Mouse (Mus musculus) heart, embryonic 13.5 days (tissue): ENCODE measurements around the gene Zfp46. TPM values are rescaled to one million over a fixed set of nuclear protein-coding genes. Genes with fewer than 3 reads are reported as not detected.

Experiments
- ATAC-seq: fragments of 200-750 bp; cut with Nextera tagmentation; 2 replicates; pipeline ENCODE4 v1.8.0; 2017; ENCODE audit warnings: moderate TSS enrichment; ENCODE audit not compliant: insufficient number of reproducible peaks, low FRiP score, low TSS enrichment; ENCODE audit errors: extremely low read depth
- H3K27ac ChIP-seq: fragments of 300-500 bp; sonication (generic); replicated peaks from 2 replicates; pipeline ENCODE4 v1.5.1; 2015; ENCODE audit warnings: moderate library complexity, mild to moderate bottlenecking, inconsistent platforms
- H3K27me3 ChIP-seq: fragments of 300-500 bp; sonication (generic); replicated peaks from 2 replicates; pipeline ENCODE4 v1.6.1; 2015; ENCODE audit warnings: mild to moderate bottlenecking, inconsistent platforms
- H3K36me3 ChIP-seq: fragments of 300-500 bp; sonication (generic); 2 replicates; pipeline ENCODE4 v1.6.1; 2015; ENCODE audit warnings: mild to moderate bottlenecking, inconsistent platforms
- H3K4me1 ChIP-seq: fragments of 300-500 bp; sonication (generic); 2 replicates; pipeline ENCODE4 v1.6.1; 2015; ENCODE audit warnings: inconsistent platforms
- H3K4me2 ChIP-seq: fragments of 300-500 bp; sonication (generic); 2 replicates; pipeline ENCODE4 v1.6.1; 2015; ENCODE audit warnings: inconsistent platforms, mild to moderate bottlenecking, moderate library complexity
- H3K4me3 ChIP-seq: fragments of 300-500 bp; sonication (generic); 2 replicates; pipeline ENCODE4 v1.5.1; 2015; ENCODE audit warnings: moderate library complexity, mild to moderate bottlenecking, inconsistent platforms
- H3K9ac ChIP-seq: fragments of 300-500 bp; sonication (generic); 2 replicates; pipeline ENCODE4 v1.6.1; 2015; ENCODE audit warnings: inconsistent platforms, mild to moderate bottlenecking, moderate library complexity
- H3K9me3 ChIP-seq: fragments of 300-500 bp; sonication (generic); 2 replicates; pipeline ENCODE4 v1.6.1; 2016; ENCODE audit warnings: inconsistent platforms
- WGBS: fragments of 180-500 bp; shearing (Covaris S2); methylation state at CpG from one replicate; pipeline ENCODE4 v1.1.7; 2015; ENCODE audit warnings: mixed read lengths; 5-methylcytosine and 5-hydroxymethylcytosine counted together
- polyA plus RNA-seq: library from polyadenylated mRNA; unstranded; fragments of >200 nt; fragmentation: Nextera tagmentation; extraction: Ambion mirVana; gene quantifications from 2 replicates; pipeline ENCODE4 v1.2.1, GENCODE M21; 2015

The Zfp46 gene
- polyA plus RNA-seq, 1 experiment from 2014 or later, result 18.3 TPM

- H3K9me3 ChIP-seq, result no peaks in the 10 kb centered on the region
- WGBS, result under 1% methylated on average over 68 of the region's 81 CpGs
- H3K4me2 ChIP-seq, result peak overlapping the region; percentile 85
- peak overlapping the region; percentile 96 for H3K4me3 ChIP-seq
- H3K27ac ChIP-seq, result peak overlapping the region; percentile 95
- H3K36me3 ChIP-seq, result peaks cover 1% of the 10 kb centered on the region
- H3K27me3 ChIP-seq, result 0 out of 2 replicates have a peak, but pooled peaks cover 7% of the 10 kb centered on the region
- peaks cover 43% of the 10 kb centered on the region for H3K4me1 ChIP-seq
- H3K9ac ChIP-seq, result peak overlapping the region; percentile 99
- ATAC-seq, result peak; percentile 53
Observed at GRCm38 (mm10) chr4:136311042-136311999, 26.8 kb downstream of the Zfp46 start.

- Histone ChIP-seq H3K4me1 (peaks cover 43% of the 10 kb centered on the region), H3K4me2 (peak overlapping the region; percentile 85), H3K9me3 (no peaks in the 10 kb centered on the region), H3K27me3 (0 out of 2 replicates have a peak, but pooled peaks cover under 1% of the 10 kb centered on the region), H3K4me3 (peak overlapping the region; percentile 96), H3K36me3 (peaks cover 14% of the 10 kb centered on the region), H3K9ac (peak overlapping the region; percentile 99), H3K27ac (0 out of 2 replicates have a peak overlapping the region, but pooled peaks have one; percentile 12)
- no peak for ATAC-seq
- WGBS, result 14% methylated on average over 4 of the region's 4 CpGs
Observed at GRCm38 (mm10) chr4:136312616-136313015, 28.1 kb downstream of the Zfp46 start.

GRCm38 (mm10) chr4:136317667-136318066 is 33.2 kb downstream of the Zfp46 start:
- ATAC-seq, result no peak
- H3K9me3 ChIP-seq, result no peaks in the 10 kb centered on the region
- no peak overlapping the region for H3K4me3 ChIP-seq
- H3K36me3 ChIP-seq, result peaks cover 63% of the 10 kb centered on the region
- no peaks in the 10 kb centered on the region for H3K27me3 ChIP-seq
- H3K9ac ChIP-seq, result no peak overlapping the region
- no peak overlapping the region for H3K4me2 ChIP-seq
- peaks cover 26% of the 10 kb centered on the region for H3K4me1 ChIP-seq
- H3K27ac ChIP-seq, result no peak overlapping the region
- 96% methylated on average over 4 of the region's 4 CpGs for WGBS

GRCm38 (mm10) chr4:136320016-136320415 is 35.5 kb downstream of the Zfp46 start:
- Histone ChIP-seq H3K36me3 (peaks cover 85% of the 10 kb centered on the region), H3K4me2 (no peak overlapping the region)
- WGBS, result 69% methylated on average over 4 of the region's 4 CpGs

GRCm38 (mm10) chr4:136324226-136324625 is 39.7 kb downstream of the Zfp46 start:
- no peak overlapping the region for H3K4me2 ChIP-seq
- no peak overlapping the region for H3K9ac ChIP-seq
- peaks cover 83% of the 10 kb centered on the region for H3K36me3 ChIP-seq
- H3K27ac ChIP-seq, result 0 out of 2 replicates have a peak overlapping the region, but pooled peaks have one; percentile 12
- no peak overlapping the region for H3K4me3 ChIP-seq
- WGBS, result 59% methylated on average over 2 of the region's 2 CpGs
- no peaks in the 10 kb centered on the region for H3K27me3 ChIP-seq
- no peak for ATAC-seq
- H3K4me1 ChIP-seq, result peaks cover 14% of the 10 kb centered on the region
- no peaks in the 10 kb centered on the region for H3K9me3 ChIP-seq

More at GRCm38 (mm10) chr4:136320016-136320415, 35.5 kb downstream of the Zfp46 start:
- ATAC-seq, result no peak
- Histone ChIP-seq H3K27ac (no peak overlapping the region), H3K4me3 (no peak overlapping the region), H3K27me3 (no peaks in the 10 kb centered on the region), H3K9me3 (no peaks in the 10 kb centered on the region), H3K4me1 (peaks cover 9% of the 10 kb centered on the region), H3K9ac (no peak overlapping the region)

- Histone ChIP-seq H3K4me2 (no peak overlapping the region), H3K4me1 (peaks cover 14% of the 10 kb centered on the region), H3K27me3 (no peaks in the 10 kb centered on the region), H3K27ac (0 out of 2 replicates have a peak overlapping the region, but pooled peaks have one; percentile 1), H3K9ac (no peak overlapping the region), H3K9me3 (no peaks in the 10 kb centered on the region), H3K4me3 (no peak overlapping the region), H3K36me3 (peaks cover 79% of the 10 kb centered on the region)
- 64% methylated on average over 5 of the region's 5 CpGs for WGBS
- no peak for ATAC-seq
Observed at GRCm38 (mm10) chr4:136327238-136327637, 42.8 kb downstream of the Zfp46 start.

- H3K9me3 ChIP-seq, result no peaks in the 10 kb centered on the region
- no peak overlapping the region for H3K4me3 ChIP-seq
- H3K4me1 ChIP-seq, result peaks cover 20% of the 10 kb centered on the region
- no peak for ATAC-seq
- no peak overlapping the region for H3K27ac ChIP-seq
- H3K36me3 ChIP-seq, result peaks cover 79% of the 10 kb centered on the region
- no peak overlapping the region for H3K9ac ChIP-seq
- no peak overlapping the region for H3K4me2 ChIP-seq
- H3K27me3 ChIP-seq, result no peaks in the 10 kb centered on the region
Observed at GRCm38 (mm10) chr4:136328115-136328514, 43.6 kb downstream of the Zfp46 start.

GRCm38 (mm10) chr4:136331709-136332108 is 47.2 kb downstream of the Zfp46 start:
- Histone ChIP-seq H3K4me2 (no peak overlapping the region), H3K27me3 (no peaks in the 10 kb centered on the region), H3K9ac (no peak overlapping the region), H3K27ac (no peak overlapping the region), H3K9me3 (no peaks in the 10 kb centered on the region), H3K36me3 (peaks cover 75% of the 10 kb centered on the region), H3K4me3 (no peak overlapping the region), H3K4me1 (peaks cover 39% of the 10 kb centered on the region)
- ATAC-seq, result no peak
- WGBS, result 87% methylated on average over 3 of the region's 3 CpGs

- no peak for ATAC-seq
- Histone ChIP-seq H3K4me1 (peaks cover 42% of the 10 kb centered on the region), H3K36me3 (peaks cover 75% of the 10 kb centered on the region), H3K9me3 (no peaks in the 10 kb centered on the region), H3K27ac (peak overlapping the region; percentile 48; the same call in 1 of the 2 replicates), H3K4me2 (no peak overlapping the region), H3K27me3 (no peaks in the 10 kb centered on the region), H3K4me3 (no peak overlapping the region), H3K9ac (no peak overlapping the region)
- WGBS, result 58% methylated on average over 3 of the region's 3 CpGs
Observed at GRCm38 (mm10) chr4:136333191-136333590, 48.7 kb downstream of the Zfp46 start.

GRCm38 (mm10) chr4:136335065-136335464 is 50.6 kb downstream of the Zfp46 start:
- Histone ChIP-seq H3K27me3 (no peaks in the 10 kb centered on the region), H3K27ac (peak overlapping the region; percentile 77), H3K9ac (no peak overlapping the region), H3K4me2 (peak overlapping the region; percentile 41), H3K36me3 (peaks cover 76% of the 10 kb centered on the region), H3K4me3 (no peak overlapping the region), H3K4me1 (peaks cover 45% of the 10 kb centered on the region), H3K9me3 (no peaks in the 10 kb centered on the region)
- 25% methylated on average over 2 of the region's 2 CpGs for WGBS
- ATAC-seq, result peak; percentile 42; the same call in 1 of the 2 replicates

GRCm38 (mm10) chr4:136337129-136337528 is 52.6 kb downstream of the Zfp46 start:
- H3K4me3 ChIP-seq, result no peak overlapping the region
- H3K4me1 ChIP-seq, result peaks cover 45% of the 10 kb centered on the region
- ATAC-seq, result no peak
- H3K4me2 ChIP-seq, result no peak overlapping the region
- H3K9ac ChIP-seq, result no peak overlapping the region
- no peaks in the 10 kb centered on the region for H3K9me3 ChIP-seq
- no peaks in the 10 kb centered on the region for H3K27me3 ChIP-seq
- peak overlapping the region; percentile 53 for H3K27ac ChIP-seq
- WGBS, result 40% methylated on average over 4 of the region's 4 CpGs
- H3K36me3 ChIP-seq, result peaks cover 69% of the 10 kb centered on the region
